Mouse (Mus musculus) 416B (cell line): Measurements from ENCODE around the gene Nlrp6.
"Not testable (repeated sequence)": the region's sequence is repeated elsewhere in the genome, so short reads cannot be mapped to it uniquely, and the experiment has no call there.

Source experiments
- DNase-seq: peaks from one replicate; pipeline ENCODE4 v3.0.0; 2011; ENCODE audit warnings: low read depth

Nlrp6 gene

GRCm38 (mm10) chr7:140949824-140950530, 29.3 kb downstream of the Nlrp6 start, which contains the start of gene Ifitm5:
TSS of gene Ifitm5 (minus strand) at chr7:140950291.
- DNase-seq: no peak

- no peak for DNase-seq
Observed at GRCm38 (mm10) chr7:140951051-140951450, 30.3 kb downstream of the Nlrp6 start.

GRCm38 (mm10) chr7:140951765-140952164, 31.1 kb downstream of the Nlrp6 start:
- no peak for DNase-seq

GRCm38 (mm10) chr7:140952441-140952840, 31.7 kb downstream of the Nlrp6 start:
- DNase-seq: no peak

- no peak for DNase-seq
Observed at GRCm38 (mm10) chr7:140953133-140953532, 32.4 kb downstream of the Nlrp6 start.

- DNase-seq: peak; percentile 51
Observed at GRCm38 (mm10) chr7:140953800-140954732, 33.4 kb downstream of the Nlrp6 start.

- no peak for DNase-seq
Observed at GRCm38 (mm10) chr7:140954733-140955071, 34.0 kb downstream of the Nlrp6 start.

GRCm38 (mm10) chr7:140955342-140955741, 34.6 kb downstream of the Nlrp6 start:
- DNase-seq: peak; percentile 63

- DNase-seq: peak; percentile 97
Observed at GRCm38 (mm10) chr7:140955758-140956555, 35.3 kb downstream of the Nlrp6 start, which contains the start of the genes Gm45717 and Ifitm2. TSS of gene Gm45717 (minus strand) at chr7:140955937. TSS of gene Ifitm2 (minus strand) at chr7:140955987.

GRCm38 (mm10) chr7:140956556-140956869, 35.8 kb downstream of the Nlrp6 start:
- no peak for DNase-seq

GRCm38 (mm10) chr7:140959181-140959901, 38.6 kb downstream of the Nlrp6 start:
- peak; percentile 82 for DNase-seq

- DNase-seq: no peak
Observed at GRCm38 (mm10) chr7:140960026-140960425, 39.3 kb downstream of the Nlrp6 start.

- no peak for DNase-seq
Observed at GRCm38 (mm10) chr7:140961416-140961815, 40.7 kb downstream of the Nlrp6 start.

GRCm38 (mm10) chr7:140962733-140963132, 42.0 kb downstream of the Nlrp6 start:
- no peak for DNase-seq

- no peak for DNase-seq
Observed at GRCm38 (mm10) chr7:140966921-140967320, 46.2 kb downstream of the Nlrp6 start, which contains the start of gene Ifitm1. TSS of gene Ifitm1 (plus strand) at chr7:140967221.

GRCm38 (mm10) chr7:140967862-140968591, 47.3 kb downstream of the Nlrp6 start:
- peak; percentile 79 for DNase-seq

- DNase-seq: not testable (repeated sequence)
Observed at GRCm38 (mm10) chr7:140968710-140969109, 48.0 kb downstream of the Nlrp6 start.

GRCm38 (mm10) chr7:140970931-140971330, 50.2 kb downstream of the Nlrp6 start:
- DNase-seq: no peak

- DNase-seq: no peak
Observed at GRCm38 (mm10) chr7:140971479-140972171, 50.9 kb downstream of the Nlrp6 start.
